Mouse (Mus musculus): ENCODE measurements around the gene Glis1.
A peak's percentile ranks its signal among the peaks of the same experiment; 100 is the strongest.
"Not testable (repeated sequence)": the region's sequence is repeated elsewhere in the genome, so short reads cannot be mapped to it uniquely, and the experiment has no call there.

The Glis1 gene

DNA sequence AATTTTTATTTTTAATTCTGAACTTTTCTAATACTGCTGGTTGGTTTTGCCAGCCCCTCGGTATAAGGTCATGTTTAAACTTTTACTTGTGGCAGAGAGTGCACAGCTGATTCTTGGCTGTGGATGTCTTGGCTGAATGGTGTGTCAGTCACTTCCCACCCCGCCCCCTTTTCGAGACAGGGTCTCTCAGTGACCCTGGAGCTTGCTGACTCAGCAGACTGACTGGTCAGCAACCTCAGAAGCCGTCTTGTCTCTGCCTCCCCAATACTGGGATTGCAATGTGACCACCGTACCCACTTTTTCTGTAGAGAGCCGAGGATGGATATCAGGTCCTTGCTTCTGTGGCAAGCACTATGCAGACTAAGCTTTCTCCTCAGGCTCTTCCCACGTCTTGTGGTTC, 154.2 kb downstream of the Glis1 start:
- no peak for DNase-seq

DNA sequence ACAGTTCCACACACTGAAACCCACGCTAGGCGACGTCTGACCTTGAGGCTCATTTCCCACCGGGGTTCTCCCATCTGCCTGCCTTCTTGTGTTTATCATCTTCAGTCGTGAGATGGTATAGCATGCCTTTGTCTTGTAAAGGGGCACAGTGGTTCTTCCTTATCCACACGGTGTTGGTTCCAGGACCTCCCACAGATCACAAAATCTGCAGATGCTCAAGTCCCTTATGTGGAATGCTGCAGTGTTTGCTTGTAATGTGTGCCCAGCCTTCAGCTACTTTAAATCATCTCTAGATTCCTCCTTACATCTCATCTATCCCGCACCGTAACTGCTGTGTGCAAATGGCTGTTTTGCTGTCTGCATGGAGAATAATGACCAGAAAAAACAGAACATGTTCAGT, 154.7 kb downstream of the Glis1 start:
- no peak for DNase-seq

DNA sequence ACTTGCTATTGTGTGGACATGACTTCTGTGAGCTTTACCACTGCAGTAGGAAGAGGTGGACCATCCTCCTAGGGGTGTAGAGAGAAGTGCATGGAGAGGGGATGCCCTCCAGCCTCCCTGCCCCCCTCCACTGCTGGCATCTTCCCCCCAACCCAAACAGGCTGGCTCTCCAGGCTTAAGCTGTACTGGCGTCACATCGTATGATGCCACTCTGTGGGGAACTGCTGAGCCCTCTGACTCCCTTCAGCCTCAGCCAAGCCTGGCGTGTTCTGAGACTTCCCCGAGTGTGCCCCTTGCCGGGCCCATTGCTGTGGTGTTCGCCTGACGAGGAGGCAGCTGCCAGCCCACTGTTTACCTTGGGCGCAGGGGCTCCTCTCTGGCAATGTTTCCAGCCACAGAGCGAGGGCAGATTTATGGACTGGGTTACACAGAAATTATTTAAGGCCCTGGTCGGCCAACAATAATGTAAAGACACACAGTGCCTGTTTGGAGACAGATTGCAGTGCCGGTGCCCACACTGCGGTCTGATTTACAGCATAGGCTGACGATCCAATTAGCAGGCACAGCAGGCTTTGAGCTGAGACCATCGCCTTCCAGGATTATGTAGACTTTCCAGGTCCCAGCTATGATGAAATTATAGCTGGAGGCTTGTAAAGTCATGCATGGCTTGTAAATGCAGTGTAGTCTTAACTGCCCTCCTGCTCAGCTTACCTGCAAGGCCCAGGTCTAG, 156.6 kb downstream of the Glis1 start:
- no peak for DNase-seq

DNA sequence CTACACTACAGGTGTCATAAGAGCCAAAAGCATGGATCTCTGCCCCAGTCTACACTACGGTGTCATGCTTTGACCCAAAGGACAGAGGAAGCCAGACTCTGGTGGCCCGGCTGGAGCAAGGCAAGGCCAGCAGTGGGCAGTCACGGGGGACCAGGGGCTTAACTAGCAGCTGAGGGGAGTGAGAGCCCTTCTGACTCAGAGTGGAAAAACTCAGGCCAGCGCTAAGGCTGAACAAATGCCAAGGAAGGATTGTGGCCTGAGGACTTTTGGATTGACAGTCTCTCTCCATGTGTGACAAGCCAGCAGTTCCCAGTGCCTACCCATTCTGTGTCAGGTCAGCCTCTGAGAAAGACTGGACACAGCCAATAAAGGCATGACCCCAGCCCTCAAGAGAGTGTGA, 159.0 kb downstream of the Glis1 start:
- no peak for DNase-seq

DNA sequence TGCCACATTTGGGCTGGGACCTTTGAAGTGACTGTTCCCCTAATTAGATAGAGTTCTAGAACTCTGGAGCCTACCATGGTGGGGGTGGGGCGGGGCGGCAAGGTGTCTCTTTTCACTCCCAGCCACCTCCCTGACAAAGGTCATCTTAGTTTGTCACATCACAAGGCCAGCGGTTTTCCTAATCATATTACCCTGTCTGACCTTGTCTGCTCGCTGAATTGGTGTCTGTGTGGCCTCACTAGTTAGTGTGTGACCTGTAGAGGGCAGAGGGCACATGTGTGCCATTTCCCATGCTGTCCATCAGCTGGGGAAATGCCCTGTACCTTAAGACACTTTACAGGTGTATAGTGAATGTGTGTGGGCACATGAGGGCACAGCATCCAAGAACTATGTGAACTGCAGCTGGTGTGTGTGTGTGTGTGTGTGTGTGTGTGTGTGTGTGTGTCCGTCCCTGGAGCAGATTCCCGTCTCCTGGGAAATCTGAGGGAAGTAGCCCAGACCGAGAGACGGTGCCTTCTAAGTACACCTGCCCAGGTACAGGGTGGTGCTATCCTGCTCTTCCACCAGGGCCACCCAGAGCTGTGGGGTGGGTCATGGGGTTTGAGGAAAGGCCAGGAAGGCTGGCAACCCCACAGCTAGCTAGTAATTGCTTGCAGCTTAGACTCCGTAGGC, 163.0 kb downstream of the Glis1 start:
- DNase-seq = no peak

DNA sequence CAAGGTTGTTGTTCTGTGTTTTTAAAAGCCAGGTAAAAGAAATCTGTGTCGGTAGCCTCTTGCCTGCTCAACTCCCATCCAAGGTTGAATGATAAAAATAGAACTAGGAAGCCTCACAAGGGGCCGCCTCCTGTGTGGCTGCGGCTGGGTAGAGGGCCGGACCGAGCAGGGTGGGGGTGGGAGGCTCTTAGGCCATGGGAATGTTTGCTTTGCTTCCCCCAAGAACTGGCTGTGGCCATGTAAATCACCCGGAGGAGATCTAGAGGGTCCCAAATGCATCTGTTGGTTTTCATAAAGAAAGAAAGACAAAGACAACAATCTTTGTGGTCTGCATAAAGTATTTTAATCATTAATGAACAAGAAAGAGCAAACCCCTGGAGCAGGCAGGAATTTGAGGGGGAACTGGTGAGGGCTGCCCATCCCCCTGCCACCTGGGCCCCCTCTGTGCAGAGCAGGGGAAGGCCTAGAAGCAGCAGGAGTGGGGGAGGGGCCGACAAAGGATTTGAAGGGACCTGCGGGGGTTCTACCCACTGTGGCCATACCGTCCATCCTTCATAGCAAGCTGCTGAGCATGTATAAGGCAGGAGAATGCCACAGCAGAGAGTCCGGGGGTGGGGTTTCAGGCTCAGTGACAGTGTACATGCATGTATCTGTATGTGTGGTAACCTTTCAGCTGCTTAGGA, 163.6 kb downstream of the Glis1 start:
- no peak for DNase-seq

DNA sequence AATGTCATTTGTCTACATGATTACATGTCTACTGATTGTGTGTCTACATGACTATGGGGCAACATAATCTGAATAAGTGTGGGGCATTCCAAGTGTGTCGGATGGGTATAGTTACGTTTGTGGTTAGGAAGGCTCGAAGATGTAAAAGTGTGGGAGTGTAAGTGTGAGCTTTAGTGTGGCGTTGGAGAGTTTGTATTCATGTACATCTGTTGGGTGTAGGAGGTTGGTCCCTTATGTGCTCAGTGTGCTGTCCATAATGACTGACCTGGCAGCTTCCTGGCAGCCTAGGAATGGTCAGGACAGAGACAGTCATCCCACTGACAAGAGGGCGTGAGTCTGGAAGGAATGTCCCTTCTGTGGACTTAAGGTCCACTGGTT, 164.2 kb downstream of the Glis1 start:
- not testable (repeated sequence) for DNase-seq

DNA sequence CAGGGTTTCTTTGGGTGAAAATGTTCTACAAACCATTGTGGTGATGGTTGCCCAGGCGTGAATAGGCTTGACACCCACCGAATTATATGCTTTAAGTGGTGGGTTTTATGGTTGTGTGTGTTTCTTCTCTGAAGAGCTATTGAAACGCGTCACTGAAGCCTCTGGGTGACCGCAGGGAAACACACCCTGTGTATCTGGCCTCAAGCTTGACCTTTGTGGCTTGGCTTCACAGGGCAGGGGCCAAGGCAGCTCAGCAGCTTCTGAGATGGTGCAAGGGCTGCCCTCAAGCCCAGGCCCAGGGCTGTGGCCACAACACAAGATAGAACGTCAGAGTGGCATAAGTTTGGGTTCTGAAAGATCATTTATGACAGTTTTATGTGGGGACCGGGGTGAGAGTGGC, 167.9 kb downstream of the Glis1 start:
- no peak for DNase-seq

DNA sequence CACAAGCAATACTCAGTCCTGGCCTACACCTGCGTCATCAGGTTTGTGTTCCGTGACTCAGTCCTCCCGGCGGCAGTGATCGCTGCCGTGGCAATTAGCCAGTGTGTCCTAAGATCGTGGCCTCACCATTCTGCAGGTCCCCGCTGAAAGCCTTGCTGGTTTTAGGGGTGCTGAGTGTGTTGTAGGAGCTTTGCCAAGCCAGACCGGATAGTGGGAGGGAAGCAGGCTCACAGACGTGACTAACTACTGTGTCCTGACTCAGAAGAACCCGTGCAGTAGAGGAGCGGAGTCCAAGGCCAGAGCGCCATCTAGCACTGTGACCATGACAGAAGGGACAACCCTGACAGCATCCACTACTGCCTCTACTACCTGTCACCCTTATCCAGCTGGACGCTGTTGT, 168.4 kb downstream of the Glis1 start:
- DNase-seq = peak; percentile 55

DNA sequence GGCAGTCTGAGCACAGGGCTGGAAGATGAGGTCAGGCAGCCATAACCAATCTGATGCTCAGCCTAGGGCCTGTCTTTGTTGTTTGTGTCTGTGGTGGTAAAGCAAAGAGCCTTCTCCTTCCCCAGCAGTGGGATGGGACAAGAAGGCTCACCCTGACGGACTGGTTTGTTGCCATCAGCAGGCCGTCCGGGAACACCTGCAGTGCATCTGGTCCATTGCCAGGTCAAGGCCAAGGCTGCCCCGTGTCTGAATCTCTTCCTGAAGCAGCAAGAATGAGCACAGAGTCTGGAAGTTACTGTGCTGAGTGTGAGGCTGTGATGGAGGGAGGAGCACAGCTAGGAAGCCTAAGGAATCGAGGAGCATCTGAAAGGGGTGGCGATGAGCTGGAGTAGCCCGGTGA, 168.8 kb downstream of the Glis1 start:
- DNase-seq = no peak

DNA sequence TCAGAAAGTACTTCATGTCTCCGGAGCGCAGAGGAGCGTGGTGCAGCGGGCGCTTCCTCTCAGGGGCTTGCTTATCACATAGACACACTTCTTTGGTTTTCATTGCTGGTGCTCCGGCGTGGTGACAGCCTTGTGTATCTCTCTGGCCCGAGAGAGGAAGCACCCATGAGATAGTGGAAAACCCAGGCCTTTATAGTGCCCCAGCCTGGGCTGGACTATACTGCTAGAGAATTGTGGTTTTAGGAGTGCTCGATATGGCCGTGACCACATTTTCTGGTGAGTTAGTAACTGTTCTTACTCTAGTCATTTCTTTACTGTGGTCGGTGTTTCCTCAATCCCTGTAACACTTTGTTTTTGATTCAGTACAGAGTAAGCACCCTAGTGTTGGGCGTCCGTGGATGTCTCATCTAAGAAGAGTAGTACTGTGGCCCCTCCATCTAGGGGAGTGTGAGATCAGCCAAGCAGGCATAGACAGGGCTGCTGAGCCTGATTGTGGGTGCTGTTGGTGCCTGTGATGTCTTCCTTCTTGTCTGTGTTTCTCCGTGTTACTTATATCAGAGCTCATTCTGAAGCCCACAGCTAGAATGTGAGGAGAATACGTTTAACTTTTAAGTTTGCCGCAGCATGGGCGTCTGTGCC, 171.7 kb downstream of the Glis1 start:
- DNase-seq = no peak

DNA sequence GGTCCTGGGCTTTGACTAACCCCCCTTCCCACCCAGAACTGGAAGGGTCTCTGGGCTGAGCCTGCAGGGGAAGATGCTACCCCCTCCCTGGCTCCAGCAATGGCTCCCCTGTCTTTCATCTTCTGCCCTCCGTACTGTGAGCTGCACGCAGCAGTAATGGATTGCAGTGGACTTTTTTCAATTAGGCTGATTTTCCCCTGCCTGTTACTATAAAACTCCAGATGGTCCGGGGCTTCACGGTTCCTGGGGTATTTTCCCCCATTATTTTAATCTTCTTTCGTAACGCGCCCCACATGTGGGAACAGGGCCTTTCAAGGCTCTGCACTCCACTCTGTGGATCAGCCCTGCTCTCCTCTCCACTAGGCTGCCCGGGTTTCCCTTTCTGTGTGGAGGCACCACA, 175.4 kb downstream of the Glis1 start:
- DNase-seq = no peak

DNA sequence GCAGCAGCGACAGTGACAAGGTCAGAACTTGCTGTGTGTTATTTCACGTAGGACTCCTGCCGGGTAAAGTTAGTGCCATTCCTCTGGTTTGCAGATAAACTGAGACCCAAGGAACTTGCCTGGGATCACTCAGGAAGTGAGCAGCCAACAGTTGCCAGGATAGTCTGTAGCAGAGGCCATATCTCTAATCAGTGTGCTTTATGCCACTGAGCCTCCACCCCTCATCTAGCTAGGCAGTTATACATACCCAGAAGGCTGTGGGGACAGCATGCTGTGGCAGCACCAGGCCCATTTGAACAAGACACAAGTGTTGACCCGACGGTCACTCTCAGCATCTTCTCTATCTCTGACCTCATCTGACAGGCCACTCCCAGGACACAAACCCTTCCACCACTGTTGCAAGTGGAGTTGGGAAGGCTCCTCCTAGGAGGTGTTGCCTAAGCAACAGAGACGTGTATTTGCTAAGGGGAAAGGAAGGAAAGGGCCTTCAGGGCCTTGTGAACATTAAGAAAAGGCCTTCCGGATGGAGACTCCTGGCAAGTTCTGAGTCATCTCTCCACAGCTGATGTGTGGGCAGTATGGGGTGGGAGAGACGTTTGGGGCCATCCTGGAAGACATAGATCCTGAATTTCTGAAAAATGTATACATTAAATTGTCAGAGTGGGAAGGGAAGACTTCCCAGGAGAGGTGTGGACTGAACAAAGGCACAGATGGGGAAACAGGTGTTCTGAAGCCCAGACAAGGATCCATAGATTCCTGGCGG, 177.7 kb downstream of the Glis1 start:
- DNase-seq = no peak

DNA sequence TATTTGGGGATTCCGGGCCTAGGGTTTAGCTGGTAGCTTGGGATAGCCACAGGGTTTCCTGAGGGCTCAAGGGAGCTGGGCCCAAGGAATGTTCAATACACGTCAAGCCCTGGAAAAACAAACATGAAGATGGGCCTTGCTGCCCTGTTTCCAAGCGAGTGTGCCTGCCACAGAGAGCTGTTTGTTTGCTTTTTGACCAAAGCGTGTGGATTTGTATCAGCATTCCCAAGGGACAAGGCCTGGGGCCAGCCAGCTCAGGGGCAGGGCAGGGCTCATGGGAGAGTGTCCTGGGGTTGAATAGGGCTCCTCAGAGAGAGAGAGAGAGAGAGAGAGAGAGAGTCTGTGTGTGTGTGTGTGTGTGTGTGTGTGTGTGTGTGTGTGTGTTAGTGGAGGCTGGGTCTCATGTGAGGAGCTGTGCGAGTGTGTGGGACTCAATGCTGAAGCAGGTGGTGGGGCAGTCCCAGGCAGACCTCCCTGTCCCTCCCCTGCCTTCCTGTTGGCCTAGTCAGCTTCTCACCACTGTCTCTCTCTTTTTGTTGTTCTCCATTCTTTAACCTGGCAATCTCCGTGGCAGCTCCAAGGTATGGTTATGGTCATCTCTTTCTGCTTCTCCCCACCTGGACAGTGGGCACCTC, 183.3 kb downstream of the Glis1 start:
- DNase-seq = peak; percentile 30

DNA sequence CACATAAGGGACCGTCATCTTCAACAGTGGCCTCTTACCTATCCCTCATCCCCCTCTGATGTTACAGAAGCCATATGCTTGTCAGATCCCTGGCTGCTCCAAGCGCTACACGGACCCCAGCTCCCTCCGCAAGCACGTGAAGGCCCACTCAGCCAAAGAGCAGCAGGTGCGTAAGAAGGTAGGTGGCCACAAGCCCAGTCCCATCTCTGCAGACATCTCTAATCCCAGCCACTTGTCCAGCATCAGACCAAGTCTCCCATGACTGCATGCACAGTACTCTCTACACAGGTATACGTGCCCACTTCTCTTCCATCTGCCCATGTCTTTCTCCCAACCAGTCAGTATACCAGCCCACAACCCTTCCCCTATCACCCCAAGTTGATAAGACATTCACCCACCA, 185.1 kb downstream of the Glis1 start:
- DNase-seq = no peak

DNA sequence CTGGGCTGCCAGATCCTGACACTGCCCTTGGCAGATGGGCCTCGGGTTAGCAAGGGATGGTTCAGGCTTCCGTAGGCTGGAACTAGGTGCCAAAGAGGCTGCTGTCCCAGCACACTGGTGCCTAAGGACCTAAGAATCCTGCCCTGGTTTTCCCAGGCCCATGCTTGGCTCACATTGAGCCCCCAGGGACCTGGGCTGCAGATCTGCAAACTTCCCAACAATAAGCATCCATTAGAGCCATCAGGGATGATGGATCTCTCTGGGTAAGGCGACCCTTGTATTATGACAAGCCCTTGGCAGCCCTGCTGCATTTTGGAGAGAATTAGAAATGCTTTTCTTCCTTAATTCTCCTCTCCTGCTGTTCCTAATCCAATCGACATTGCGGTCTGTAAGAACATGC, 187.0 kb downstream of the Glis1 start:
- DNase-seq = no peak

DNA sequence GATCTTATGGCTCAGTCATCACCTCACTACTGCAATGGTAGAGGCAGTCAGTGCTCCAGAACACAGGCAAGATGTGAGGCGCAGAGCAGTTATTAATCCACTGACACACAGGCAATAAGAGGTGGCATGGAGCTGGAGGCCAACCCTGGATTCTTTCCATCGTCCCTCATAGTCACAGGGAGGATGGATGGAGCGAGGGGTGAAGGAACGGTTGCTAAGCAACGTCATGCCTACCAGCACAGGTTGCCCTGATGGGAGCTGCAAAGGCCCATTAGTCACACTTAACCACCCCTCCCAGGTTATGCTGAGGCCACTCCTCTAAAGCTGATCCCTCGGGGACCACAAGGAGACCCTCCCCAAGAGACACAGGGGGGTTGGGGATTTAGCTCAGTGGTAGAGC, 187.9 kb downstream of the Glis1 start:
- DNase-seq = no peak

DNA sequence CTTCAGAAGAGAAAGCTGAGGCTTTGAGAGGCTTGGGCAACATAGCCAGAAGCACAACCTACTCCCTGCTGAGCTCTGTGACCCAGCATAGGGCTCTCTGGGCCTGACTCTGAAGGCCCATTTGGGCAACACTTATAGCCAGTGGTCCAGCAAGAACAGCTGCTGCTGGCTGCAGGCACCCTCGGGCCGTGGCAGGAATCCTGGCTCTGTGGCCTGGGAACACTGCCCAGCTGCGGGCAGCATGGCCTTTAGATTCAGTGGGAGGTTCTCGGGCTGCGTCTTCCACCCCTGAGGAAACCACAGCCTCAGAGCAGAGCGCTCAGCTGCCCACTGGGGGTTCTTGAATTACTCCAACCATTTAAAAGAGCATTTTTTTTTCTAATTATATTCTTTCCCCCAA, 189.5 kb downstream of the Glis1 start:
- no peak for DNase-seq

DNA sequence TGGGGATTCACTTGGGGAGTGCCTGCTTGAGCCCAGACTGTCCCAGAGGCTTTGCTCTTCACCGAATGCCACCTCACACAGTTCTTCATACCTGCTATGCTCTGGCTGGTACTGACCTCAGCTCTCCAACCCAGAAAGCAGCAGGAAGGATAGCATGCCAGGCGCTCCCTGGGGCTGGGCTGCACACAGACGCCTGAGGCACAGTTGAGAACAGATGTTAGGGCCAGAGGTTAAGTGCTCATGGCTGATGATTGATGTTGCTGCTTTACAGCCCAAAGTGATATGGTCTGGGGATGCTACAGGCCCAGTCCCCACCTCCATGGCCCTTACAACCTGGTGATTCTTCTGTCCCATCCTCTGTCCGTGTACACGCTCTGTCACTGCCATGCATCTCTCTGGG, 190.6 kb downstream of the Glis1 start:
- no peak for DNase-seq

DNA sequence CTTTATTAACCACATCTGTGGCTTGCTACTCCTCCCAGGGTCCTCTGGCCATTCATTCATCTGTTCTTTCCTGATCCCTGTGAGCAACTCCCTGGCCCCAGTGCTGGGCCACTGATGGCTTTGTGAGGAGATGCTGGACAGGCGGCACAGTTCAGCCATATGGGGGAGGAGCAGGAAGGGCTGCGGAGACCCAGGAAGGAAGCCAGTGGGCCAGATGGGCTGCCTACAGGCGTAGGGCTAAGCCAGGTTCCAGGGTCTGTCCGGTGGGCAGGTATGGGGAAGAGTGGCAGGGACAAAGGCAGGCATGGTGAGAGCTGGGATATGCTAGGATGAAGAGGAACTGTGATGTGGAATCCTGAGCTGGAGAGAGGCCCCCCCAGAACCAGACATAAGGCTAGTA, 193.8 kb downstream of the Glis1 start:
- DNase-seq = no peak

DNA sequence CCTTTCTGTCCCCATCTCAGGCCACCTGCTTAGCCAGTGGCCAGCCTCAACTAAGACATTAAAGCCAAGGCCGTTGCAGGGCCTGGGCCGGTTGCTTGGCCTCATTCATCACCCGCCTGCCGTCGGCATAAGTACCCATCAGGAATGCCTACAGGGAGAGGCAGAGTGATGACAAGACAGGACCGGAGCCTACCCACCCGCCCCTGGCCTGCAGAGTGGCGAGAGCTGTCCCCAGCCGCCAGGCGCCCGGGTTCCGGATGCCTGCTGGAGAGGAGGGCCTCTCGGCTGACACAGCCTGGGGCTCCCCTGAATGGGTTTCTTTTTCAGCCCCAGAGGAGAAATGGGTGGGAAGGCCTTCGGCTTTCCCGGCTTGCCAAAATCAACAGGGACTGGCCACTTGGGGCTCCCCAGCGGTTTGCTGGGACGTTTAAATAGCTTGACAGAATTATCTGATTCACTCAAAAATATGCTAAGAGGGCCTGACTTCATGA, 194.6 kb downstream of the Glis1 start:
- DNase-seq = no peak

DNA sequence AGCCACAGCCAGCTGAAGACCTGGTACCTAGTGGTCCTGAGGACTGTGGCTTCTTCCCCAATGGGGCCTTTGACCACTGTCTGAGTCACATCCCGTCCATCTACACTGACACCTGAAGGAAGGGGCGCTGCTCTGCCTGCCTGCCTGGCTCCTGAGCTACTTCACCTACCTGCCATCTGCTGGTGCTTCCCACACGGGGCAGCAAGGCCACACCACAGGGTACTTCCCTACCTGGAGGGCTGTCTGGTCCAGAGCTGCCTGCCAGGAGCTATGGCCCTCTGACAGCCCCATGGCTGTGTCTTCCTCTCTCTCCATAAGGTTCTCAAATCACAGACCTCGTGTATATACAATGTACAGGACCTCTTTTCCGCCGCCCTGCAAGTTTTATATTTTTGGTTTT, 200.2 kb downstream of the Glis1 start:
- no peak for DNase-seq

Measured in lung, postnatal 10 days (tissue).